Mouse (Mus musculus) hindbrain, embryonic 14.5 days (tissue): ENCODE results near the gene 4930404N11Rik. TPM values are rescaled to one million over a fixed set of nuclear protein-coding genes. Genes with fewer than 3 reads are reported as not detected.

ENCODE experiments used
- ATAC-seq: fragments of 200-750 bp; cut with Nextera tagmentation; 2 replicates; pipeline ENCODE4 v1.8.0; 2017; ENCODE audit warnings: moderate number of reproducible peaks, mild to moderate bottlenecking, moderate TSS enrichment, moderate library complexity; ENCODE audit not compliant: low FRiP score
- DNase-seq: peaks from one replicate; pipeline ENCODE4 v3.0.0-alpha.2; 2015; ENCODE audit warnings: low spot score
- H3K27ac ChIP-seq: fragments of 300-500 bp; sonication (generic); 2 replicates; pipeline ENCODE4 v1.5.1; 2014; ENCODE audit warnings: mild to moderate bottlenecking, moderate library complexity
- H3K27me3 ChIP-seq: fragments of 300-500 bp; sonication (generic); 2 replicates; pipeline ENCODE4 v1.6.1; 2014; ENCODE audit warnings: mild to moderate bottlenecking, low read length, mixed read lengths; ENCODE audit not compliant: control insufficient read depth, insufficient read depth
- H3K36me3 ChIP-seq: fragments of 300-500 bp; sonication (generic); replicated peaks from 2 replicates; pipeline ENCODE4 v1.6.1; 2014; ENCODE audit not compliant: control insufficient read depth, insufficient read depth
- H3K4me1 ChIP-seq: fragments of 300-500 bp; sonication (generic); replicated peaks from 2 replicates; pipeline ENCODE4 v1.6.1; 2014; ENCODE audit warnings: antibody characterized with exemption, low read length, mixed read lengths; ENCODE audit not compliant: control insufficient read depth, insufficient read depth
- H3K4me2 ChIP-seq: fragments of 300-500 bp; sonication (generic); replicated peaks from 2 replicates; pipeline ENCODE4 v1.6.1; 2014; ENCODE audit warnings: mild to moderate bottlenecking, moderate library complexity
- H3K4me3 ChIP-seq: fragments of 300-500 bp; sonication (generic); replicated peaks from 2 replicates; pipeline ENCODE4 v1.5.1; 2014; ENCODE audit warnings: mild to moderate bottlenecking, low read length
- H3K9ac ChIP-seq: fragments of 300-500 bp; sonication (generic); 2 replicates; pipeline ENCODE4 v1.6.1; 2014
- H3K9me3 ChIP-seq: fragments of 300-500 bp; sonication (generic); 2 replicates; pipeline ENCODE4 v1.6.1; 2016; ENCODE audit warnings: low read length; ENCODE audit not compliant: control insufficient read depth
- WGBS: fragments of 180-500 bp; shearing (Covaris S2); extraction: QIAGEN DNeasy Blood & Tissue Kit; methylation state at CpG from one replicate; pipeline ENCODE4 v1.1.7; 2014; 5-methylcytosine and 5-hydroxymethylcytosine counted together
- polyA plus RNA-seq: library from polyadenylated mRNA; unstranded; fragments of >200 nt; fragmentation: Nextera tagmentation; extraction: Ambion mirVana; gene quantifications from 2 replicates; pipeline ENCODE4 v1.2.1, GENCODE M21; 2014

The 4930404N11Rik gene
- polyA plus RNA-seq, 1 experiment from 2014 or later = 0.59 TPM

GRCm38 (mm10) chr10:81341333-81341949 is 24.2 kb downstream of the 4930404N11Rik start:
- Histone ChIP-seq H3K9ac (no peak overlapping the region), H3K4me3 (no peak overlapping the region), H3K9me3 (no peaks in the 10 kb centered on the region), H3K36me3 (no peaks in the 10 kb centered on the region), H3K4me2 (no peak overlapping the region), H3K27me3 (peaks cover 66% of the 10 kb centered on the region), H3K27ac (no peak overlapping the region), H3K4me1 (peaks cover 6% of the 10 kb centered on the region)
- ATAC-seq (no peak), DNase-seq (no peak)
- WGBS = 33% methylated on average over 16 of the region's 16 CpGs

GRCm38 (mm10) chr10:81340551-81341332 is 24.9 kb downstream of the 4930404N11Rik start:
- no peak for DNase-seq
- Histone ChIP-seq H3K9me3 (no peaks in the 10 kb centered on the region), H3K4me1 (peaks cover 6% of the 10 kb centered on the region), H3K4me3 (no peak overlapping the region), H3K36me3 (no peaks in the 10 kb centered on the region), H3K9ac (no peak overlapping the region), H3K4me2 (no peak overlapping the region), H3K27me3 (peaks cover 62% of the 10 kb centered on the region), H3K27ac (no peak overlapping the region)
- 39% methylated on average over 17 of the region's 17 CpGs for WGBS
- no peak for ATAC-seq

- Histone ChIP-seq H3K4me1 (no peaks in the 10 kb centered on the region), H3K27ac (no peak overlapping the region), H3K4me2 (no peak overlapping the region), H3K36me3 (no peaks in the 10 kb centered on the region), H3K9me3 (no peaks in the 10 kb centered on the region), H3K4me3 (no peak overlapping the region), H3K27me3 (peaks cover 40% of the 10 kb centered on the region), H3K9ac (no peak overlapping the region)
- DNase-seq = no peak
- ATAC-seq = no peak
- 97% methylated on average over 4 of the region's 4 CpGs for WGBS
Measured at GRCm38 (mm10) chr10:81336558-81336957, 29.1 kb downstream of the 4930404N11Rik start.

DNA sequence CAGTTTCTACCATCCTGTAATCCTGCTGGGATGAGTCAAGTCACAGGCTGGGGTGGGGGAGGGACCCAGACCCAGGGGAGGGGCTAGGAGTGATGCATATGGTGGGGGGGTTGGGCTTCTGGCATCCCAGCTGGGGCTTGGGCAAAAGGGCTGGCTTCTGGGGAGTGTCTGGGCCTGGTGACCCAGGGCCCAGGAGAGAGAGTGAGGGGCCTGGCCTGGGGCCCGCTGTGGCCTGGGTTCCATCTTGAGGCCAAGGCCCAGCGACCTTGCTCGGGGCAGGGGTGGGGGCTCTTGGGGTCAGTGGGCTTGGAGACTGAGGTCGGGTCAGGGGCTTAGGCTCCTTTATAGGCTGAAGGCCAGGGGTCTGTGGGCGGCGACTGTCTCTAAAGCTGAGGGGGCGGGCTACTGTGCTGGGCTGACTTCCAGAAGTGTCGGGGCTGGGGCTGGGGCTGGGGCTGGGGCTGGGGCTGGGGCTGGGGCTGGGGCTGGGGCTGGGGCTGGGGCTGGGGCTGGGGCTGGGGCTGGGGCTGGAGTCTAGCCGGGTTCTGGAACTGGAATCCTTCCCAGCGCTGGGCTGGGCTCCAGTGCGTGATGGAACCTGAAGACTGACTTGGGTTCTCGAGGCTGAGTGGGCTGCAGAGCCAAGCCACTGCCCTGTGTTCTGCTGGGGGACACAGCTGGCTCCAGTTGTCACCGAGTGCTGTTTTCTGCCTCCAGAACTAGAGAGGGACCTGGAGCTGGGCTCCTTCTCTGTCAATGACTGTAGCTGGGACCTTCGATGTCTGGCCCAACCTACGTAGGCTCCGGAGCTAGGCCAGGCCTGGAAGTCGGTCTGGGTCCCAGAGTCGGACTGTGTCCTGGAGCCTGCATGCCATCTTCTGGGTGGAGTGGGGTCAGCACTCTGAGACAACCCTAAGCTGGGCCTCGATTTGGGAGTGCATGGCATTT is 29.9 kb downstream of the 4930404N11Rik start:
- 40% methylated on average over 16 of the region's 19 CpGs for WGBS
- H3K9ac ChIP-seq = 0 out of 2 replicates have a peak overlapping the region, but pooled peaks have one; percentile 4
- DNase-seq (no peak), ATAC-seq (0 out of 2 replicates have a peak, but pooled peaks have one; percentile 29)
- H3K27me3 ChIP-seq = peaks cover 32% of the 10 kb centered on the region
- no peak overlapping the region for H3K4me3 ChIP-seq
- no peaks in the 10 kb centered on the region for H3K4me1 ChIP-seq
- H3K9me3 ChIP-seq = no peaks in the 10 kb centered on the region
- H3K27ac ChIP-seq = no peak overlapping the region
- H3K4me2 ChIP-seq = no peak overlapping the region
- no peaks in the 10 kb centered on the region for H3K36me3 ChIP-seq

DNA sequence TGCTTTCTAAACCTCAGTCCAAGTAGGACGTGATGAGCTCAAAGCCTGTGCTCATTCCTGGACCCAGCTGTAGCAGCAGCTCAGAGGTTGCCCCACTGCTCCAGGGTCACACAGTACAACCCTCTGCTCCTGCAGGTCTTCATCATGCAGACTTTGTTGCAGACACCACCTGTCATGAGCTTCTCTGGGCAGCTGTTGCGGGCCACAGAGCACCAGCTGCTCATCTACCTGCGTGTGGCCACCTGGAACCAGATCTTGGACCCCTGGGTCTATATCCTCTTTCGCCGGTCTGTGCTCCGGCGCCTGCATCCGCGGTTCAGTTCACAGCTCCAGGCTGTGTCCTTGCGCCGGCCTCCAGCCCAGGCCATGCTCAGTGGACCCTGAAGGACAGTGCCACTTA is 31.3 kb downstream of the 4930404N11Rik start:
- H3K4me3 ChIP-seq = no peak overlapping the region
- no peaks in the 10 kb centered on the region for H3K9me3 ChIP-seq
- DNase-seq (no peak), ATAC-seq (no peak)
- 61% methylated on average over 11 of the region's 11 CpGs for WGBS
- no peaks in the 10 kb centered on the region for H3K4me1 ChIP-seq
- H3K36me3 ChIP-seq = no peaks in the 10 kb centered on the region
- H3K27ac ChIP-seq = no peak overlapping the region
- H3K9ac ChIP-seq = no peak overlapping the region
- H3K27me3 ChIP-seq = peaks cover 32% of the 10 kb centered on the region
- no peak overlapping the region for H3K4me2 ChIP-seq

GRCm38 (mm10) chr10:81332277-81332676 is 33.3 kb downstream of the 4930404N11Rik start:
- H3K27me3 ChIP-seq = peaks cover 18% of the 10 kb centered on the region
- peaks cover 8% of the 10 kb centered on the region; the same call in 1 of the 2 replicates for H3K36me3 ChIP-seq
- no peak overlapping the region; the same call in 1 of the 2 replicates for H3K9ac ChIP-seq
- DNase-seq (no peak), ATAC-seq (no peak)
- no peaks in the 10 kb centered on the region for H3K9me3 ChIP-seq
- H3K4me3 ChIP-seq = no peak overlapping the region
- H3K27ac ChIP-seq = no peak overlapping the region
- H3K4me2 ChIP-seq = no peak overlapping the region
- no peaks in the 10 kb centered on the region for H3K4me1 ChIP-seq
- 9% methylated on average over 29 of the region's 29 CpGs for WGBS

- Histone ChIP-seq H3K36me3 (peaks cover 30% of the 10 kb centered on the region), H3K27me3 (peaks cover 15% of the 10 kb centered on the region), H3K27ac (0 out of 2 replicates have a peak overlapping the region, but pooled peaks have one; percentile 20), H3K9me3 (no peaks in the 10 kb centered on the region), H3K4me1 (no peaks in the 10 kb centered on the region), H3K4me2 (no peak overlapping the region), H3K9ac (no peak overlapping the region), H3K4me3 (no peak overlapping the region)
- DNase-seq (no peak), ATAC-seq (no peak)
- WGBS = 52% methylated on average over 4 of the region's 4 CpGs
Measured at GRCm38 (mm10) chr10:81330007-81330406, 35.6 kb downstream of the 4930404N11Rik start.

DNA sequence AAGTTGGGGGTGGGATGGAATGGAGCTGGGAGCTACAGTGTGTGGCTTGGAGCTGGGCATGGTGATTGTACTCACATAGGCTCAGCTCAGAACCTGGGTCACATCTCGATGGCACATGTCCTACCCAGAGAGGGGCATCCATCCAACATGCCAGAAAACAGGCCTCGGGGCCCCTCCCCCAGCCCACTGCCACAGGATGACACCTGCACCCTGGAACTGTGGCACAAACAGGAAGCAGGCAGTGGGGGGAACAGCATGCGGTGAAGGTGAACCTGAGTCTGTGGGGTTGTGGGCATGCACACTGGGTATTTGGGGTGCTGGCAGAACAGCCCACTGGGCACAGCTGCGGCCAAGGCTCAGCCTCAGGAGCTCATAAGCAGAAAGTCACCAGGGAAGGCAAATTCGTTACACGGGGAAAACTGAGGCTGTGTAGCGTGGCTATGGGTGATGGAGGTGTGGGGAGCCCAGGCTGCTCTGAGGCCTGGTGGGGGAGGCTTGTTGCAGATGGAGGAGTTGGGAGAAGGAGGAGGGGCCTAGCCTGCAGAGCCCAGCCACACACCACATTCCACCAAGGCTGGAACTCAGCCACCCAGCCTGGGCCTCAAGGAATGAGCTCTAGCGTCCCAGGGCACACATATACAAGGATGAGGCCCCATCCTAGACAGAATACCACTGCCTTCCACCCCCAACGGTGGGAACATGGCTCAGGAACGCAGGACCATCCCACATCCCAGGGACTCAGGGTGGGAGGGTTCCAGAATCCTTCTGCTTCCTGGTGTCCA is 36.2 kb downstream of the 4930404N11Rik start:
- no peak for ATAC-seq
- 0 out of 2 replicates have a peak overlapping the region, but pooled peaks have one; percentile 10 for H3K9ac ChIP-seq

More for the DNA sequence above, 36.2 kb downstream of the 4930404N11Rik start:
- Histone ChIP-seq H3K4me1 (no peaks in the 10 kb centered on the region), H3K27ac (0 out of 2 replicates have a peak overlapping the region, but pooled peaks have one; percentile 20), H3K9me3 (no peaks in the 10 kb centered on the region), H3K4me2 (no peak overlapping the region), H3K36me3 (peaks cover 37% of the 10 kb centered on the region), H3K27me3 (peaks cover 15% of the 10 kb centered on the region), H3K4me3 (no peak overlapping the region)
- DNase-seq = no peak
- 66% methylated on average over 10 of the region's 10 CpGs for WGBS
